Mouse (Mus musculus) liver, embryonic 12.5 days (tissue): ENCODE results near the gene Agl. TPM values are rescaled to one million over a fixed set of nuclear protein-coding genes. Genes with fewer than 3 reads are reported as not detected.
A peak's percentile ranks its signal among the peaks of the same experiment; 100 is the strongest.
"Not testable (repeated sequence)": the region's sequence is repeated elsewhere in the genome, so short reads cannot be mapped to it uniquely, and the experiment has no call there.

ENCODE experiments used
- ATAC-seq: fragments of 200-750 bp; cut with Nextera tagmentation; 2 replicates; pipeline ENCODE4 v1.8.0; 2017; ENCODE audit warnings: moderate number of reproducible peaks, mild to moderate bottlenecking, moderate library complexity
- H3K27ac ChIP-seq: fragments of 300-500 bp; sonication (generic); 2 replicates; pipeline ENCODE4 v1.5.1; 2016; ENCODE audit warnings: mild to moderate bottlenecking
- H3K27me3 ChIP-seq: fragments of 300-500 bp; sonication (generic); replicated peaks from 2 replicates; pipeline ENCODE4 v1.6.1; 2016; ENCODE audit warnings: mild to moderate bottlenecking, moderate library complexity
- H3K36me3 ChIP-seq: fragments of 300-500 bp; sonication (generic); 2 replicates; pipeline ENCODE4 v1.6.1; 2016; ENCODE audit warnings: mild to moderate bottlenecking, moderate library complexity
- H3K4me1 ChIP-seq: fragments of 300-500 bp; sonication (generic); 2 replicates; pipeline ENCODE4 v1.6.1; 2016
- H3K4me2 ChIP-seq: fragments of 300-500 bp; sonication (generic); 2 replicates; pipeline ENCODE4 v1.6.1; 2016; ENCODE audit warnings: mild to moderate bottlenecking, moderate library complexity
- H3K4me3 ChIP-seq: fragments of 300-500 bp; sonication (generic); 2 replicates; pipeline ENCODE4 v1.5.1; 2016; ENCODE audit warnings: mild to moderate bottlenecking, moderate library complexity
- H3K9ac ChIP-seq: fragments of 300-500 bp; sonication (generic); 2 replicates; pipeline ENCODE4 v1.6.1; 2016; ENCODE audit warnings: mild to moderate bottlenecking, moderate library complexity
- H3K9me3 ChIP-seq: fragments of 300-500 bp; sonication (generic); replicated peaks from 2 replicates; pipeline ENCODE4 v1.6.1; 2016; ENCODE audit warnings: mild to moderate bottlenecking, moderate library complexity
- WGBS: fragments of 180-500 bp; shearing (Covaris S2); methylation state at CpG from one replicate; pipeline ENCODE4 v1.1.7; 2016; ENCODE audit not compliant: insufficient replicate concordance; 5-methylcytosine and 5-hydroxymethylcytosine counted together
- polyA plus RNA-seq: library from polyadenylated mRNA; unstranded; fragments of >200 nt; fragmentation: Nextera tagmentation; extraction: Ambion mirVana; gene quantifications from 2 replicates; pipeline ENCODE4 v1.2.1, GENCODE M21; 2016

Gene Agl
- polyA plus RNA-seq, 1 experiment from 2014 or later: 7.1 TPM

DNA sequence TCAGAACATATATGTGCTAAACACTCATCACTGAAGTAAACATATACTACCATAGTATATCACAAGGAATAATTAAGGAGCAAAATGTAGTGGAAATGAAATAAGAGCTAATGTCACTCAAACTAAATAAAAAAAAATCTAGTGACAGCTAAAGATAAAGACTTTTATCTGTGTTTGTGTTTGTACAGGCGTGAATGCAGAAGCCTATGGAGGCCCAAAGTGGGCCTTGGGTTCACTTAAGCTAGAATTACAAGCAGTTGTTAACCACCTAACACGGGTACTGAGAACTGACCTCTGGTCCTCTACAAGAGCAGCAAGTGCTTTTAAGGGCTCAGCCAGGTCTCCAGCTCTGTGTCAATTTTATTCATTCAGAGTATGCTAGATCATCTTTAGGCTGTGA, 31.0 kb downstream of the Agl start:
- Histone ChIP-seq H3K4me3 (no peak overlapping the region), H3K4me2 (no peak overlapping the region), H3K4me1 (peaks cover 4% of the 10 kb centered on the region; the same call in 1 of the 2 replicates), H3K9me3 (no peaks in the 10 kb centered on the region), H3K27ac (no peak overlapping the region), H3K9ac (no peak overlapping the region), H3K27me3 (no peaks in the 10 kb centered on the region), H3K36me3 (peaks cover 75% of the 10 kb centered on the region)
- 52% methylated on average over 2 of the region's 2 CpGs for WGBS
- no peak for ATAC-seq

GRCm38 (mm10) chr3:116773836-116774235, 34.1 kb downstream of the Agl start:
- no peak overlapping the region for H3K27ac ChIP-seq
- H3K27me3 ChIP-seq: no peaks in the 10 kb centered on the region
- peaks cover 66% of the 10 kb centered on the region for H3K36me3 ChIP-seq
- no peaks in the 10 kb centered on the region for H3K9me3 ChIP-seq
- no peak overlapping the region for H3K4me3 ChIP-seq
- no peak for ATAC-seq
- H3K9ac ChIP-seq: no peak overlapping the region
- no peak overlapping the region for H3K4me2 ChIP-seq
- H3K4me1 ChIP-seq: peaks cover 4% of the 10 kb centered on the region; the same call in 1 of the 2 replicates
- WGBS: 84% methylated on average over 12 of the region's 12 CpGs

DNA sequence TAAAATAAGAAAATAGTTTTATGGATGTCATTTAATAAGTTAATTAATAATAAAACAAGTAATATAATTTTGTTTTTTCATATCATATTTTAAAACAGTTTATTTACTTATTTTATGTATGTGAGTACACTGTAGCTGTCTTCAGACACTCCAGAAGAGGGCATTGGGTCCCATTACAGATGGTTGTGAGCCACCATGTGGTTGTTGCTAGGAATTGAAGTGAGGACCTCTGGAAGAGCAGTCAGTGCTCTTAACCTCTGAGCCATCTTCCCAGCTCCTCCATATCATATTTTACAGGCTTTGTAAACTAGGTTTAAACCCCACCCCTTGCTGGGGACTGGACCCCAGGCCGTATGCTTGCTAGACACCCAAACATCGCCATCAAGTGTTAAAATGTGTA, 36.4 kb downstream of the Agl start:
- Histone ChIP-seq H3K27ac (no peak overlapping the region), H3K4me2 (no peak overlapping the region), H3K9ac (no peak overlapping the region), H3K4me1 (no peaks in the 10 kb centered on the region; the same call in 1 of the 2 replicates), H3K36me3 (peaks cover 67% of the 10 kb centered on the region), H3K4me3 (no peak overlapping the region), H3K27me3 (no peaks in the 10 kb centered on the region), H3K9me3 (no peaks in the 10 kb centered on the region)
- 88% methylated on average over 2 of the region's 2 CpGs for WGBS
- no peak for ATAC-seq

DNA sequence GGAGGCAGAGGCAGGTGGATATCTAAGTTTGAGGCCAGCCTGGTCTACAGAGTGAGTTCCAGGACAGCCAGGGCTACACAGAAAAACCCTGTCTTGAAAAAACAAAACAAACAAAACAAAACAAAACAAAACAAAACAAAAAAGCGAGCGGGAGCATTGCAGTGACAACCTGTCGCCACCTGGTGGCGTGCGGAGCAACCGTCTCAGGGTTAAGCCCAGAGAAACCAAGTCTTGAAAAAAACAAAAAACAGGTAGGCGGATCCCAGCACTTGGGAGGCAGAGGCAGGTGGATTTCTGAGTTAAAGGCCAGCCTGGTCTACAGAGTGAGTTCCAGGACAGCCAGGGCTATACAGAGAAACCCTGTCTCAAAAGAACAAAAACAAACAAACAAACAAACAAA, 41.0 kb downstream of the Agl start:
- H3K4me2 ChIP-seq, H3K4me1 ChIP-seq, H3K27me3 ChIP-seq, H3K4me3 ChIP-seq, H3K9ac ChIP-seq, H3K27ac ChIP-seq, ATAC-seq, H3K9me3 ChIP-seq: not testable (repeated sequence)
- H3K36me3 ChIP-seq: peaks cover 42% of the 10 kb centered on the region
- 75% methylated on average over 7 of the region's 7 CpGs for WGBS

DNA sequence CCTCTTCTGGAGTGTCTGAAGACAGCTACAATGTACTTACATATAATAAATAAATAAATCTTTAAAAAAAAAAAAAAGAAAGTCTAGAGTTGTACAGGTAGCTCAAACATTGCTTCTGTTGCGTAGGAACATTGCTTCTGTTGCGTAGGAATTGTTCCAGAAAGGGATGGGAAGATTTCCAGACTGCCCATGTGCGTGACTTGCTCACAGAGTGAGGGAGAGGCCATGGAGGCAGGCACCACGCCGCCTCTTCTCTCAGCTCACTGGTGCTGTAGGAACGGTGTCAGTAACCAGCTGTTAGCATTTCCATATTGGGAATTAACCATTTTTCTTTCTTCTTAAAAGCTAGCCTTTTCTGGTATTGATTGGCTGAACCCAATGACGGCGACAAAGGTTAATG, 55.1 kb downstream of the Agl start:
- Histone ChIP-seq H3K36me3 (peaks cover 53% of the 10 kb centered on the region), H3K27me3 (no peaks in the 10 kb centered on the region), H3K4me3 (no peak overlapping the region), H3K9me3 (no peaks in the 10 kb centered on the region), H3K27ac (no peak overlapping the region), H3K4me1 (no peaks in the 10 kb centered on the region), H3K9ac (no peak overlapping the region), H3K4me2 (no peak overlapping the region)
- 90% methylated on average over 8 of the region's 8 CpGs for WGBS
- ATAC-seq: no peak

- peak; percentile 72 for ATAC-seq
- H3K4me3 ChIP-seq: no peak overlapping the region
- H3K36me3 ChIP-seq: peaks cover 39% of the 10 kb centered on the region
- no peaks in the 10 kb centered on the region for H3K9me3 ChIP-seq
- H3K27ac ChIP-seq: no peak overlapping the region
- no peaks in the 10 kb centered on the region for H3K27me3 ChIP-seq
- no peak overlapping the region for H3K9ac ChIP-seq
- no peak overlapping the region for H3K4me2 ChIP-seq
- H3K4me1 ChIP-seq: no peaks in the 10 kb centered on the region
- WGBS: 76% methylated on average over 4 of the region's 4 CpGs
Measured at GRCm38 (mm10) chr3:116751191-116751860, 56.6 kb downstream of the Agl start.

GRCm38 (mm10) chr3:116748391-116749170, 59.4 kb downstream of the Agl start:
- no peak for ATAC-seq
- no peak overlapping the region for H3K4me3 ChIP-seq
- H3K4me1 ChIP-seq: no peaks in the 10 kb centered on the region
- H3K9ac ChIP-seq: no peak overlapping the region
- H3K36me3 ChIP-seq: peaks cover 38% of the 10 kb centered on the region
- H3K4me2 ChIP-seq: 0 out of 2 replicates have a peak overlapping the region, but pooled peaks have one; percentile 10
- H3K27me3 ChIP-seq: no peaks in the 10 kb centered on the region
- H3K9me3 ChIP-seq: no peaks in the 10 kb centered on the region
- H3K27ac ChIP-seq: no peak overlapping the region
- WGBS: 54% methylated on average over 8 of the region's 8 CpGs

- not testable (repeated sequence) for H3K27me3 ChIP-seq, ATAC-seq, H3K9ac ChIP-seq, H3K9me3 ChIP-seq, H3K27ac ChIP-seq, H3K4me2 ChIP-seq, H3K4me3 ChIP-seq, H3K4me1 ChIP-seq
- WGBS: 80% methylated on average over 7 of the region's 7 CpGs
- H3K36me3 ChIP-seq: peaks cover 36% of the 10 kb centered on the region
Measured at GRCm38 (mm10) chr3:116747648-116748047, 60.3 kb downstream of the Agl start.

DNA sequence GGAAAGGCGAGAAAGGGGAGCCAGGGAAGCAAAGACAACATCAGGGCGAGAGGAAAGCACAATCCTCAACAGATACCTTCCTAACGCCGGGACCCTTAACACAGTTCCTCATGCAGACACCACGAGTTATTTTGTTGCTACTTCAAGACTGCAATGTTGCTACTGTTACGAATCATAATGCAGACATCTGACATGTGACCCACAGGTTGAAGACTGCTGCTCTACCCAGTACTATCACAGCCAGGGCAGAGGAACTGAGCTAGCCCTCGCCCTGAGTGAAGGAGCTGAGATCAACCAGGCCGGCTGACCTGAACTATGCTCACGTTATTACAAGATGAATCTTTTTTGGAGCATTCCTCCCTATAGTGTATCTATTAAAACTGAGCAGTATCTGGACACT, 67.0 kb downstream of the Agl start:
- Histone ChIP-seq H3K4me2 (no peak overlapping the region), H3K36me3 (peaks cover 10% of the 10 kb centered on the region; the same call in 1 of the 2 replicates), H3K27ac (no peak overlapping the region), H3K4me1 (0 out of 2 replicates have a peak, but pooled peaks cover 5% of the 10 kb centered on the region), H3K27me3 (no peaks in the 10 kb centered on the region), H3K4me3 (no peak overlapping the region), H3K9ac (no peak overlapping the region), H3K9me3 (no peaks in the 10 kb centered on the region)
- ATAC-seq: no peak
- 67% methylated on average over 9 of the region's 9 CpGs for WGBS

DNA sequence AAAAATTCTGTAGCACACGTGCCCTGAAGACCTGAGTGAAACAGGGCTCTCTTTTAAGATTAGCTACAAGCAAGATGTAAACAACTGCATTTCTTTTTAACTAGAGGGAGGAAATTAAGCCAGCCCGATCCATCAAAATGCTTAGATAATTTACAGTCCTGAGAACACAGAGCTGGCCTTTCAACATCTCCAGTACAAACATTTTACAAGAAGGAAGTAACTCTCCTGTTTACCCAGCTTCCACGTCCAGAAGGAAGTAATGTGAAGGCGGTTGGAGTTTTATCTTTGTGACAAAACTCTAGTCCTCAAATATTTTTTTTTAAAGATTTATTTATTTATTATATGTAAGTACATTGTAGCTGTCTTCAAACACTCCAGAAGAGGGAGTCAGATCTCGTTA, 67.9 kb downstream of the Agl start:
- H3K9ac ChIP-seq: no peak overlapping the region
- no peak overlapping the region for H3K27ac ChIP-seq
- no peaks in the 10 kb centered on the region for H3K27me3 ChIP-seq
- 0 out of 2 replicates have a peak, but pooled peaks cover 5% of the 10 kb centered on the region for H3K4me1 ChIP-seq
- ATAC-seq: no peak
- 64% methylated on average over 5 of the region's 5 CpGs for WGBS
- H3K36me3 ChIP-seq: peaks cover 10% of the 10 kb centered on the region; the same call in 1 of the 2 replicates
- H3K9me3 ChIP-seq: no peaks in the 10 kb centered on the region
- no peak overlapping the region for H3K4me3 ChIP-seq
- no peak overlapping the region for H3K4me2 ChIP-seq

GRCm38 (mm10) chr3:116737326-116737731, 70.6 kb downstream of the Agl start:
- ATAC-seq: peak; percentile 46; the same call in 1 of the 2 replicates
- no peaks in the 10 kb centered on the region for H3K36me3 ChIP-seq

GRCm38 (mm10) chr3:116729483-116730174, 78.3 kb downstream of the Agl start:
- Histone ChIP-seq H3K4me3 (no peak overlapping the region), H3K4me1 (no peaks in the 10 kb centered on the region), H3K36me3 (no peaks in the 10 kb centered on the region), H3K4me2 (no peak overlapping the region), H3K9ac (no peak overlapping the region), H3K27ac (no peak overlapping the region), H3K9me3 (0 out of 2 replicates have a peak, but pooled peaks cover 3% of the 10 kb centered on the region), H3K27me3 (no peaks in the 10 kb centered on the region)
- 49% methylated on average over 2 of the region's 2 CpGs for WGBS
- ATAC-seq: no peak

More at GRCm38 (mm10) chr3:116737326-116737731, 70.6 kb downstream of the Agl start:
- Histone ChIP-seq H3K27ac (no peak overlapping the region), H3K9me3 (0 out of 2 replicates have a peak, but pooled peaks cover 3% of the 10 kb centered on the region), H3K4me3 (no peak overlapping the region), H3K9ac (no peak overlapping the region), H3K27me3 (no peaks in the 10 kb centered on the region), H3K4me2 (no peak overlapping the region), H3K4me1 (0 out of 2 replicates have a peak, but pooled peaks cover 5% of the 10 kb centered on the region)
- WGBS: 59% methylated on average over 8 of the region's 8 CpGs
